Mouse (Mus musculus) T-helper 2 cell (primary cell): Measurements from ENCODE around the gene Top2a.

Experiments
- in situ Hi-C: fragments of 300-600 bp; cut with MboI, MseI; formaldehyde crosslinking; loops from one replicate; pipeline ENCODE4 v1.15.1; 2025; ENCODE audit warnings: high pct_unique_total_duplicates

Top2a gene

GRCm38 (mm10) chr11:98966499-98967141, 57.4 kb downstream of the Top2a start:
- in situ Hi-C loops: no loop called here

GRCm38 (mm10) chr11:98965416-98966077, 58.4 kb downstream of the Top2a start:
- in situ Hi-C loops: no loop called here

- in situ Hi-C loops: no loop called here
Observed at GRCm38 (mm10) chr11:98964616-98965415, 59.2 kb downstream of the Top2a start.

GRCm38 (mm10) chr11:98964201-98964615, 59.8 kb downstream of the Top2a start:
- in situ Hi-C loops: no loop called here

GRCm38 (mm10) chr11:98963191-98964021, 60.6 kb downstream of the Top2a start:
- in situ Hi-C loops: no loop called here

GRCm38 (mm10) chr11:98962421-98963095, 61.4 kb downstream of the Top2a start:
- in situ Hi-C loops: no loop called here

GRCm38 (mm10) chr11:98961766-98962165, 62.2 kb downstream of the Top2a start:
- in situ Hi-C loops: no loop called here

- in situ Hi-C loops: no loop called here
Observed at GRCm38 (mm10) chr11:98961051-98961592, 62.9 kb downstream of the Top2a start.

GRCm38 (mm10) chr11:98960313-98960906, 63.6 kb downstream of the Top2a start:
- in situ Hi-C loops: no loop called here

GRCm38 (mm10) chr11:98959437-98960312, 64.3 kb downstream of the Top2a start:
- in situ Hi-C loops: no loop called here

- in situ Hi-C loops: no loop called here
Observed at GRCm38 (mm10) chr11:98956340-98956739, 67.6 kb downstream of the Top2a start.

- in situ Hi-C loops: no loop called here
Observed at GRCm38 (mm10) chr11:98955707-98956235, 68.2 kb downstream of the Top2a start.

- in situ Hi-C loops: no loop called here
Observed at GRCm38 (mm10) chr11:98954801-98955706, 68.9 kb downstream of the Top2a start.

- in situ Hi-C loops: no loop called here
Observed at GRCm38 (mm10) chr11:98954373-98954772, 69.6 kb downstream of the Top2a start.

GRCm38 (mm10) chr11:98953835-98954320, 70.1 kb downstream of the Top2a start:
- in situ Hi-C loops: no loop called here

- in situ Hi-C loops: no loop called here
Observed at GRCm38 (mm10) chr11:98953361-98953760, 70.6 kb downstream of the Top2a start.

- in situ Hi-C loops: no loop called here
Observed at GRCm38 (mm10) chr11:98952736-98953135, 71.3 kb downstream of the Top2a start.

GRCm38 (mm10) chr11:98952111-98952510, 71.9 kb downstream of the Top2a start:
- in situ Hi-C loops: no loop called here
